Mouse (Mus musculus): Measurements from ENCODE around the gene Bcl3. TPM values are rescaled to one million over a fixed set of nuclear protein-coding genes. Genes with fewer than 3 reads are reported as not detected.

Bcl3 gene
- polyA plus RNA-seq, 1 experiment from 2014 or later, result 2.1 TPM

DNA sequence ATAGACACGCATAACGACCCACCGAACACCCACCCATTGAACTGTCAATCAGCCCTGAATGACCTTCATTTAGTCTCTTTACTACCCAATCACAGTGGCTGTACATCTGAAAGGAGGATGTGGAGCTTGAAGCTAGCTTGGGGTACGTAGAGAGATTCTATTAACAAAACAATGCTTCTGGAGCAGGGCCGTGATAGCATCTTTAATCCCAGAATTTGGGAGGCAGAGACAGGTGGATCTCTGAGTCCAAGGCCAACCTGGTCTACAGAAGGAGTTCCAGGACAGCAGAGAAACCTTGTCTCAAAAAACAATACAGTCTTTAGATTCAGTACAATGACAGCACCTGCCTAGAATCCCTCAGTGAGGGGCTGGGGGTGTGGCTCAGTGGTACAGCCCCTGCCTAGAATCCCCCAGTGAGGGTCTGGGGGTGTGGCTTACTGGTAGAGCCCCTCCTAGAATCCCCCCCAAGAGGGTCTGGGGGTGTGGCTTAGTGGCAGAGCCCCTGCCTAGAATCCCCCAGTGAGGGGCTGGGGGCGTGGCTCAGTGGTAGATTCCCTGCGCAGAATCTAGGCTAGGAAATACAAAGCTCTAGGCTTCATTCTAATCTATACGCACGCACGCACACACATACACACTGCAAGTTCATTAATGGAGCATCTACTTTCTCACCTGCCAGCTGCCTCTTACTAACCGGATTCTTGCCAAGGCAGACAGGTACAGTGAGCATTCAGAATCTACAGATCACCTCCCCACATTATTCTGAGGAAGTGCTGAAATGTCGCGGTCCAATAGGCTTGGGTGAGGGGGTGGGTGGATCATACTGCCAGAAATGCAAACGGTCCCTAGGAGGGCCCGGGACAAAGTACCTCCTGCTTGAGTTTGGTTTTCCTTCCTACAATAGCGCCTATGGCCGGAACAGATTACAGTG lies 7.0 kb downstream of the Bcl3 start:
- no peak overlapping the region for H3K9ac ChIP-seq
- peak overlapping the region; percentile 66 for H3K4me2 ChIP-seq (replicated peaks)
- no peak overlapping the region for H3K27ac ChIP-seq
- no peaks in the 10 kb centered on the region for H3K36me3 ChIP-seq
- H3K4me3 ChIP-seq, result peak overlapping the region; percentile 35
- 0 out of 2 replicates have a peak, but pooled peaks cover 6% of the 10 kb centered on the region for H3K9me3 ChIP-seq
- ATAC-seq (ENCODE audit: low FRiP score, low read depth), result peak; percentile 25; the same call in 1 of the 2 replicates
- H3K27me3 ChIP-seq (replicated peaks), result peaks cover 43% of the 10 kb centered on the region
- 26% methylated on average over 17 of the region's 17 CpGs for WGBS
- H3K4me1 ChIP-seq, result peaks cover 27% of the 10 kb centered on the region

DNA sequence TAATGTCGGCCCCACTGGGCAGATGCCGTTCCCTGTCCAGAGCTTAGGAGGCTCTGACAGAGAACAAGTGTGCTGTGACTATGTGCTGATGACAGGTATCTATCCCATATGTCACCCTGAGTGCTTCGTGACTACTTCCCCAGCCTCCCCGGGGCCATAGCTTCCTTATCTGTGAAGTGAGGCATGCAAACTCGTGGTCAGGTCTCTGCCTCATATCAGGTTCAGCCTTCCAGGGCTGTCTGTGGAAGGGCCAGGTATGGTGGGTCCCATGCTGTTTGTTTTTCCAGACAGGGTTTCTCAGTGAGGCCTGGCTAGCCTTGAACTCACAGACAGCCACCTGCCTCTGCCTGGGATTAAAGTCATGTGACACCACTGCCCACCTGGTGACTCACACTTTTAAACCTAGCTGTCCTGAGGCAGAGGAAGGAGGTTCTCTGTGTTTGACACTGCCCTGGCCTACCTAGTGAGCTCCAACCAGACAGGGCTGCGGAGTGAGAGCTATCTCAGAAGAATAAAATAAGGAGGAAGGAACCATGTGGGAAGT lies 8.9 kb downstream of the Bcl3 start:
- Histone ChIP-seq H3K4me1 (peaks cover 27% of the 10 kb centered on the region), H3K9me3 (no peaks in the 10 kb centered on the region), H3K9ac (no peak overlapping the region), H3K4me2 (replicated peaks) (no peak overlapping the region), H3K4me3 (no peak overlapping the region), H3K27me3 (replicated peaks) (peaks cover 60% of the 10 kb centered on the region), H3K36me3 (no peaks in the 10 kb centered on the region), H3K27ac (no peak overlapping the region)
- no peak for ATAC-seq (ENCODE audit: low FRiP score, low read depth)
- WGBS, result 81% methylated on average over 6 of the region's 6 CpGs

DNA sequence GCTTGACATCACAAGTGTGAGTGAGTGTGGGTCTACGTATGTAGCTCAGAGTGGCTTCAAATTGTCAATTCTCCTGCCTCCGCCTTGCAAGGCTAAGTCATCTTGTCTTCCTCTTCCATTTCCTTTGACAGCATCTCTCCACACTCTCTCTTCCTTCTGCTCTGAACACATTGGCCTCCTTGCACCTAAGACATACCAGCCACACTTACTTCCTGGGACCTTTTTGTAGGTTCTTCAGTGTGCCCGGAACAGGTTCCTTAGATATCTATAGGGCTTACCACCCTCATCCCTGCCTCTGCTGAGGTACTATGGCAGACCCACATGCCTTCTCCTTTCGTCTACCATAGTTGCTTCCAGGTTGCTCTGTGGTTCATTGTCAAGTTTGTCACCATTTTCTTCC lies 9.4 kb downstream of the Bcl3 start:
- no peak overlapping the region for H3K27ac ChIP-seq
- no peaks in the 10 kb centered on the region for H3K9me3 ChIP-seq
- H3K27me3 ChIP-seq (replicated peaks), result peaks cover 62% of the 10 kb centered on the region
- H3K36me3 ChIP-seq, result no peaks in the 10 kb centered on the region
- H3K4me3 ChIP-seq, result no peak overlapping the region
- H3K9ac ChIP-seq, result no peak overlapping the region
- ATAC-seq (ENCODE audit: low FRiP score, low read depth), result no peak
- H3K4me2 ChIP-seq (replicated peaks), result no peak overlapping the region
- 84% methylated on average over 4 of the region's 4 CpGs for WGBS
- peaks cover 27% of the 10 kb centered on the region for H3K4me1 ChIP-seq

DNA sequence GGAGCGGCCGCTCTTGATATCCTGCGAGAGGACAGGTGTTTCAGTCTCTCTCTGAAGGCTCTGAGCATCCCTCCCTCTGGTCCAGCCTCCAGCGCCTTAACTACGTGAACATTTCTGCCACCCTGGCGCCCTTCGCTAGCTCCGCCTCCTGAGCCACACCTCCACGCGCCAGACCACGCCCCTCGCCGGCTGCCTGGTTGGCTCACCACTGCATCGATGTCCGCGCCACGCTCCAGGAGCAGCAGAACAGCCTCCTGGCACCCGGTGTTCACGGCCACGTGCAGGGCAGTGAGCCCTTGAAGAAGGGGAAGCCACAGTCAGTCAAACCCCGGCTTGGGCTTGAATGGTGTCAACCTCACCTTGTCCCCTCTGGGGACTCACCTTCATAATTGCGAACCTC lies 11.5 kb downstream of the Bcl3 start:
- ATAC-seq (ENCODE audit: low FRiP score, low read depth), result no peak
- H3K36me3 ChIP-seq, result no peaks in the 10 kb centered on the region
- H3K9ac ChIP-seq, result no peak overlapping the region
- peaks cover 45% of the 10 kb centered on the region for H3K27me3 ChIP-seq (replicated peaks)
- H3K4me3 ChIP-seq, result 0 out of 2 replicates have a peak overlapping the region, but pooled peaks have one; percentile 3
- peaks cover 14% of the 10 kb centered on the region; the same call in 1 of the 2 replicates for H3K4me1 ChIP-seq
- H3K4me2 ChIP-seq (replicated peaks), result peak overlapping the region; percentile 49
- WGBS, result 3% methylated on average over 22 of the region's 22 CpGs
- no peaks in the 10 kb centered on the region for H3K9me3 ChIP-seq
- no peak overlapping the region for H3K27ac ChIP-seq

DNA sequence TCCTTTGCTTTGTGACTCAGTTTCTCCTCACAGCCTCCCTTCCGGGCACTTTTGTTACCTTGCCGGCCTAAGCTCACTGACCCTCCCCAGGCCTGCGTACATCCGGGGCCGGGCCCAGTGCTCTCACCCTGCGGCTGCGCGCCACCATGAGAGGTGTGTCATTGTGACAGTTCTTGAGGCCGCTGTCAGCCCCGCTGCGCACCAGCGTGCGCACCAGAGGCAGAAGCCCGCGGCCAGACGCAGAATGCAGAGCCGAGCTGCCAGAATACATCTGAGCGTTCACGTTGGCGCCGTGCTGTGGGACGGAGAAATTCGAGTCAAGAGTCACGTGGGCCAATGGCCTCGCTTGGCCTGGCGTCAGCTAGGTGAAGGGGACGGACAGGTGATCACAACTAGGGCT lies 13.2 kb downstream of the Bcl3 start:
- Histone ChIP-seq H3K27ac (no peak overlapping the region), H3K36me3 (no peaks in the 10 kb centered on the region), H3K9me3 (no peaks in the 10 kb centered on the region), H3K4me3 (0 out of 2 replicates have a peak overlapping the region, but pooled peaks have one; percentile 3), H3K9ac (peak overlapping the region; percentile 33; the same call in 1 of the 2 replicates), H3K27me3 (replicated peaks) (peaks cover 45% of the 10 kb centered on the region), H3K4me2 (replicated peaks) (peak overlapping the region; percentile 48), H3K4me1 (peaks cover 9% of the 10 kb centered on the region; the same call in 1 of the 2 replicates)
- no peak for ATAC-seq (ENCODE audit: low FRiP score, low read depth)
- 4% methylated on average over 27 of the region's 27 CpGs for WGBS

DNA sequence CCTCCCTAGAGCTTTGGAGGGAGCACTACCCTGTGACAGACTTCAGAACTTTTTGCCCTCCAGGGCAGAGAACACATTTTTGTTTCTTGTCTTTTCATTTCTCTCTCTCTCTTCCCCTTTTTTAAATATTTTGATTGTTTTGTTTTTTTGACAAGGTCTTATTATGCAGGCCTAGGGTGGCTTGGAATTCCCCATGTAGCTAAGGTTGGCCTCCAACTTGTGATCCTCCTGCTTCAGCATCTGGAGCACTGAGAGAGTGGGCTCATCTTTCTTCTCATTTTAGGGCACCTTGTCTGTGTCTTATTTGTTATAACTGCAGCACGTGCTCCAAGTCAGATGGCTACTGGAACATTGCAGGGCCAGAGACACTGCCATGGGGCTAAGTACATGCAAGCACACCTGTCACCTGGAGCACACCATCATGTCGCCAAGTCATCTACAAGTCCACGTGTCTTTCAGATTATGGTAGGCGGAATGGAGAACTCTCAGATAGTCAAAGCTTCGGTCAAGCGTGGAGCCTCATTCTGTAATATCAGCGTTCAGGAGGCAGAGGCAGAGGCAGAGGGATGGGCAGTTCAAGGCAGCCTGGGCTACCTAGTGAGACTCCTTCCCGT lies 16.1 kb downstream of the Bcl3 start:
- no peak overlapping the region for H3K4me3 ChIP-seq
- ATAC-seq (ENCODE audit: low FRiP score, low read depth), result no peak
- peaks cover 8% of the 10 kb centered on the region; the same call in 1 of the 2 replicates for H3K4me1 ChIP-seq
- H3K4me2 ChIP-seq (replicated peaks), result no peak overlapping the region
- WGBS, result 84% methylated on average over 8 of the region's 8 CpGs
- H3K9me3 ChIP-seq, result no peaks in the 10 kb centered on the region
- no peak overlapping the region for H3K27ac ChIP-seq
- H3K36me3 ChIP-seq, result no peaks in the 10 kb centered on the region
- H3K27me3 ChIP-seq (replicated peaks), result peaks cover 34% of the 10 kb centered on the region
- no peak overlapping the region for H3K9ac ChIP-seq

DNA sequence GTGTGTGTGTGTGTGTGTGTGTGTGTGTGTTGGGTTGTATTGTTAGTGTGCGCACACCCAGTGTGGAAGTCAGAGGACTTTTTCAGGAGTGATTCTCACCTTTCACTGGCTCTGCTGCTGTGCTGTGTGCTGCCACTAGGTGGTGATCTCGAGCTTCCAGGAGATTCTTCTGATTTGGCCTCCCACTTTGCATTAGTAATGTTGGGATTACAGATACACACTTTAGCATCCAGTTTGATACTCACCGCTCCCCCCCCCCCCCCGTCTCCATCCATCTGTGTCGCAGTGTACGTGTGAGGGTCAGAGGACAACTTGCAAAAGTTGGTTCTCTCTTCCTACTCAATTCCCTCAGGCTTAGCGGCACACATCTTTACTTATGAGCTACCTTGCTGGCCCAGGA lies 19.6 kb downstream of the Bcl3 start:
- no peak overlapping the region for H3K27ac ChIP-seq
- H3K4me3 ChIP-seq, result no peak overlapping the region
- ATAC-seq (ENCODE audit: low FRiP score, low read depth), result no peak
- no peaks in the 10 kb centered on the region for H3K9me3 ChIP-seq
- no peaks in the 10 kb centered on the region for H3K36me3 ChIP-seq
- WGBS, result 20% methylated on average over 7 of the region's 7 CpGs
- H3K9ac ChIP-seq, result no peak overlapping the region
- H3K4me2 ChIP-seq (replicated peaks), result no peak overlapping the region
- no peaks in the 10 kb centered on the region for H3K27me3 ChIP-seq (replicated peaks)
- H3K4me1 ChIP-seq, result no peaks in the 10 kb centered on the region

DNA sequence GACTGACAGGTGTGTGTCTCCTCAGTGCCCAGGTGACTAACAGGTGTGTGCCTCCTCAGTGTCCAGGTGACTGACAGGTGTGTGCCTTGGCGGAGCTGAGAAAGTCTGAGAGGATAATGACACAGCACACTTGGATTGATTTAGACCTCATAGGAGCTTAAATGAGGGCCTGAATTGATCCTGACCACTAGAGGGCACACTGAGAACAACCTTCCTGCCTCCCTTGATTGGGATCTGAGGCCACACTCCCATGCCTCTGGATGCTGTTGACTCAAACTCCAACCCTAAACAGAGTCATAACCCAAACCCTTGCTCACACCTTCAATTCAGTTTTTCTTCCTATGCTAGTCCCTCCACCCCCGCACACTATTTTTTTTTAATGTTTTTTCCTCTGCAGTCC lies 21.8 kb downstream of the Bcl3 start:
- H3K4me3 ChIP-seq, result no peak overlapping the region
- H3K9me3 ChIP-seq, result no peaks in the 10 kb centered on the region
- no peak overlapping the region for H3K27ac ChIP-seq
- no peak overlapping the region for H3K9ac ChIP-seq
- H3K36me3 ChIP-seq, result no peaks in the 10 kb centered on the region
- peaks cover 17% of the 10 kb centered on the region for H3K27me3 ChIP-seq (replicated peaks)
- no peak overlapping the region for H3K4me2 ChIP-seq (replicated peaks)
- WGBS, result 24% methylated on average over 2 of the region's 2 CpGs
- H3K4me1 ChIP-seq, result no peaks in the 10 kb centered on the region
- no peak for ATAC-seq (ENCODE audit: low FRiP score, low read depth)

DNA sequence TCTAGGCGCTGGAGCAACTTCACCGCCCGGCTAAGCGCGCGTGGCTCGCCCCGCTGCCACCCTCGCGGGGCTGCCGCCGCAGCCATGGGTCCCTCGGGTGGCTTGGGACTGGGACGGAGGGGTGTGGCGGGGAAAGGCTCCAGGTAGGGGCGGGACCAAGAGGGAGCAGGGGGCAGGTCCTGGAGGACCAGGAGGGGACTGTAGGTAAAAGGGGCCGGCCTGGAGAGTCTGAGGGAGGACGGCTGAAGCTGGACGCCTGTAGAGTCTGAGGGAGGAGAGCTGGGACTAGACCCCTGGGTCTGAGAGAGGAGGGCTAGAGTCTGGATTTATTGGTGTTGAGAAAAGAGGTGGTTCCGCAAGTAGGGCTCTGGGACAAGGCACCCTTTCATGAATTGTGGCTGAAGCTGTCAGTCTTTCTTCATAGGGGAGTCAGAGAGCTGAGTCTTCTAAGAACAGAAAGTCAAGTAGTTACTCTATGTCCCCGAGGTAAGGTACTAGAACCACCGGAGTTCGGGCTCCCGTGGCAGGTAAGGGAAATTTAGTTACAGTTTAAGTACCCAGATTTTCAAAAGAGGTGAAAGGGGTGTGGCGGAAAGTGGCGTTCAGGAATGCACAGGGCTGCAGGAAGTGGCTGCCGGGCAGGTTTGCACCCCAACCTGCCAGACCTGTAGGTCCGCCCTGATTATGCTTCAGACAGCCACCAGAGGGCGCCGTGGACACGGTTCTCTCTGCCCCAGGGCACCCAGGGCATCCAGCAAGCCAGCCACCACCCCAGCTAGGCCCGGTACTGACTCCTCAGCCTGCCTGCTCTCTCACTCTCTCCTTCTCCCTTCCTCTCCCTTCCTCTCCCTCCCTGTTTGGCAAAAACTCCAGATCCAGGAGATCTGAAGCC lies 25.6 kb downstream of the Bcl3 start, which contains the start of gene Cblc:
Cblc (minus strand) TSS at position 113 of the 892 bp plus-strand sequence.
- H3K27me3 ChIP-seq (replicated peaks), result peaks cover 25% of the 10 kb centered on the region
- no peak within 1 kb of the TSS for H3K4me3 ChIP-seq
- no peaks in the 10 kb centered on the region for H3K9me3 ChIP-seq
- H3K36me3 ChIP-seq, result no peaks in the 10 kb centered on the region
- no peak within 1 kb of the TSS for H3K4me2 ChIP-seq (replicated peaks)
- no peak within 1 kb of the TSS for H3K27ac ChIP-seq
- H3K9ac ChIP-seq, result no peak within 1 kb of the TSS
- H3K4me1 ChIP-seq, result no peaks in the 10 kb centered on the region
- ATAC-seq (ENCODE audit: low FRiP score, low read depth), result peak; percentile 41; the same call in 1 of the 2 replicates
- 2% methylated on average over 32 of the region's 32 CpGs for WGBS

DNA sequence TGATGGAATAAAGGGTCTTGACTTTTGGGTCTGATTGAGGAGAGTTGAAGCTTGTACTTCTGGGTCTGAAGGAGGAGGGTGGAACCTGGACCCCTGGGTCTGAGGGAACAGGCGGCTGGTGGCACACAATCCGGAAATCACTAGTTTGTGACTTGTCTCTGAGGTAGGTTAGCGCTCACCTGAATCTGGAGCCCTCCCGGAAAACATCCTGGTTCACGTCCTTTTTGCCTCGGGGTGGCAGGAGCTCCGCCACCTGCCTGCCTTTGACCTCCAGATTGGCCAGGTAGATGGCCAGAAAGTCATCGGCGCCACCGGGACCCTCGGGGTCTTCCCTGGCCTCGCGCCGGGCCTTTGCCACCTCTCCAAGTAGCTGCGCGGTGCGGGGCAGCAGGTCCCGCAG lies 26.3 kb downstream of the Bcl3 start:
- 9% methylated on average over 18 of the region's 18 CpGs for WGBS
- Histone ChIP-seq H3K27me3 (replicated peaks) (peaks cover 25% of the 10 kb centered on the region), H3K9ac (no peak overlapping the region), H3K4me3 (no peak overlapping the region), H3K36me3 (no peaks in the 10 kb centered on the region), H3K4me1 (no peaks in the 10 kb centered on the region), H3K4me2 (replicated peaks) (no peak overlapping the region), H3K27ac (no peak overlapping the region), H3K9me3 (no peaks in the 10 kb centered on the region)
- ATAC-seq (ENCODE audit: low FRiP score, low read depth), result no peak

DNA sequence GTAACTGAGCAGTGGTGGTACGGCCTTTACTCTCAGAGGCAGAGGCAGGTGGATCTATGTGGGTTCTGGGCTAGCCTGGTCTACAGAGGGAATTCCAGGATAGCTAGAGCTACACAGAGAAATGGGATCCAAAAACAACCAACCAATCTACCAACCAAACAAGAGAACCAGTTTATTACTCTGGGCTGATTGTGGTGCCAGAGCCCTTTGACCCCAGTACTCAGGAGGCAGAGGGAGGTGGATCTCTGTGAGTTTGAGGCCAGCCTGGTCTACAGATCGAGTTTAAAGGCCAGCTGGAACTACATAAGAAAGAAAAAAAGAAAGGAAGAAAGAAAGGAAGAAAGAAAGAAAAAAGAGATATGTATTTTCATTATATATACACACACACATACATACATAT lies 27.3 kb downstream of the Bcl3 start:
- H3K36me3 ChIP-seq, result no peaks in the 10 kb centered on the region
- no peak overlapping the region for H3K27ac ChIP-seq
- no peak for ATAC-seq (ENCODE audit: low FRiP score, low read depth)
- no peaks in the 10 kb centered on the region for H3K4me1 ChIP-seq
- H3K9me3 ChIP-seq, result no peaks in the 10 kb centered on the region
- H3K27me3 ChIP-seq (replicated peaks), result peaks cover 25% of the 10 kb centered on the region
- H3K4me2 ChIP-seq (replicated peaks), result no peak overlapping the region
- H3K9ac ChIP-seq, result no peak overlapping the region
- no peak overlapping the region for H3K4me3 ChIP-seq
- 59% methylated on average over 2 of the region's 2 CpGs for WGBS

All from neural tube, embryonic 12.5 days (tissue).